Mouse (Mus musculus) frontal cortex, postnatal 14 days (tissue): ENCODE measurements around the gene Esf1.
"Not testable (repeated sequence)": the region's sequence is repeated elsewhere in the genome, so short reads cannot be mapped to it uniquely, and the experiment has no call there.

Source experiments
- DNase-seq, 2 experiments: peaks; one replicate each; pipeline ENCODE4 v3.0.0; 2022; ENCODE audit warnings: low spot score in 2 of 2

Gene Esf1

GRCm38 (mm10) chr2:140096034-140096433 lies 74.3 kb downstream of the Esf1 start:
- no peak for DNase-seq

- no peak for DNase-seq
Measured at GRCm38 (mm10) chr2:140093433-140093832, 76.9 kb downstream of the Esf1 start.

GRCm38 (mm10) chr2:140084245-140084644 lies 86.1 kb downstream of the Esf1 start:
- no peak for DNase-seq

- no peak for DNase-seq
Measured at GRCm38 (mm10) chr2:140080747-140081577, 89.4 kb downstream of the Esf1 start.

DNA sequence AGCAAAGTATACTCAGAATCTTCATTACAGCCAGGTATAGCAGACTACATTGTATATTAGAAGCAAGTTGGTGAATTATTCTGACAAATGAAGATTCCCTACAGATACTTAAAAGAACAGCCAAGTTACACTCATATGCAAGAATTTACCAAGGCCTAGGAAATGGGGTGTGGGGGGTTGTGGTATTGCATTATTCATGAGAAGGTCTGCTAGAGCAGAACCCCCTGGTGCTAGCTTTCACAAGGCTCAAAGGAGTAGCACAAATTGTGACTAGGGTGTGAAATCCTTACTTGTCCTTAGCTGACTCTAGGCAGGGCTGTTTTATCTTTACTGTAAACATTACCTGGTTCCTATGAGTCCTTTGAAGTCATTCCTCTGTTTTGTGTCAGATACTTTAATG lies 91.1 kb downstream of the Esf1 start:
- not testable (repeated sequence) for DNase-seq

DNA sequence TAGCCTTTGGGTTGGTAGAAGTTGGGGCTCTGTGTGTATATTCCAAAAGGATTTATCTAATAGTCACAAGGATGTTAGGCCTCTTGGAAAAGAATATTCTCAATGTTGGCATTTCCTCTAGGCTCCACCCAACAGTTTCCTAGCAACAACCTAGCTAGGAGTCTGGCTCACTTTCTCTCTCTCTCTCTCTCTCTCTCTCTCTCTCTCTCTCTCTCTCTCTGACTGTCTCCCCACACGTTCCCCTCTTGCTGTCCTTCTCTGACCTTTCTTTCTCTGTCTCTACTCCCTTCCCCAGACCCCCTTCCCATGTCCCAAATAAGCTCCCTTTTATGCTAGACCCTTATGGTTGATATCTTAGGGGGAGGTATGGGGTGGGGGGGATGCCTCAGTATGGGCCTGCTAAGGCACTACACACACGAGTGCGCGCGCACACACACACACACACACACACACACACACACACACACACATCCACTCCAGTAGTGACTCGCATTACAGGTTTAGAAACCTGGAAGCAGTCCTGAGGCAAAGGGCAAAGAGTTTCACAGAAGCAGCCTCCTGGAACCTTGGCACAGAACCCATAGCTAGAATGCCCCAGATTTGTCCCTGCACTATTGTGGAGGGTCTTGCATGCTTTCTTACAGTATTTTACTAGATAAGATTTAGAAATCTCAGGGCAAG lies 91.6 kb downstream of the Esf1 start:
- DNase-seq, result no peak

DNA sequence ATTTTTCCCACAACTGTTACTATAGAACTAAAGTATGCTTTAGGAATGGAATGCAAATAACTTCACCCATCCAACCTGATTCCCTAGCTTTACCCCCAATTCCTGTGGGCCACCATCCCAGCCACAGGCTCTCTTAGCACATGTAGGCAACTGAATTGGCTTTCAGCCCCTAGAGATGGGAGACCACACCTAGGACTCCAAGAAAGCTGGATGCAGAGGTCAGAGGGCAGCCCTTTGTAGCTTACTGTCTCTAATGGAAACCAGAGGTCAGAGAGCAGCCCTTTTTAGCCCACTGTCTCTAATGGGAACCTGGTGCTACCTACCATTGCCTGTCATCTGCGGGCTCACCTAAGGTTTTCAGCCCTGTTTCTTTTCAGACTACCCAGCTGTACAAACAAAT lies 92.9 kb downstream of the Esf1 start:
- no peak for DNase-seq

GRCm38 (mm10) chr2:140075150-140075549 lies 95.2 kb downstream of the Esf1 start:
- DNase-seq, result no peak
